Mouse (Mus musculus): ENCODE results near the gene Nsrp1. TPM values are rescaled to one million over a fixed set of nuclear protein-coding genes. Genes with fewer than 3 reads are reported as not detected.
A peak's percentile ranks its signal among the peaks of the same experiment; 100 is the strongest.
"Not testable (repeated sequence)": the region's sequence is repeated elsewhere in the genome, so short reads cannot be mapped to it uniquely, and the experiment has no call there.

The Nsrp1 gene
- 71.1 TPM in 2 replicates for polyA plus RNA-seq (2016; fragmentation: Nextera tagmentation; extraction: Ambion mirVana)

GRCm38 (mm10) chr11:77078273-77079134, at the start of gene Nsrp1:
Gene Nsrp1 (minus strand): TSS chr11:77078435.
- Histone ChIP-seq H3K9ac (peak within 1 kb of the TSS; percentile 84), H3K4me2 (replicated peaks) (peak within 1 kb of the TSS; percentile 92), H3K36me3 (peaks cover 15% of the 10 kb centered on the region), H3K27ac (peak within 1 kb of the TSS; percentile 82), H3K4me3 (peak within 1 kb of the TSS; percentile 75), H3K9me3 (replicated peaks) (no peaks in the 10 kb centered on the region), H3K27me3 (peaks cover 14% of the 10 kb centered on the region), H3K4me1 (peaks cover 8% of the 10 kb centered on the region)
- WGBS: 4% methylated on average over 48 of the region's 48 CpGs
- ATAC-seq (ENCODE audit: low FRiP score): peak; percentile 97

- no peak overlapping the region for H3K4me3 ChIP-seq
- no peak overlapping the region for H3K9ac ChIP-seq
- H3K27ac ChIP-seq: no peak overlapping the region
- WGBS: 92% methylated on average over 6 of the region's 6 CpGs
- H3K36me3 ChIP-seq: no peaks in the 10 kb centered on the region
- no peaks in the 10 kb centered on the region for H3K9me3 ChIP-seq (replicated peaks)
- no peak for ATAC-seq (ENCODE audit: low FRiP score)
- no peak overlapping the region for H3K4me2 ChIP-seq (replicated peaks)
- H3K4me1 ChIP-seq: no peaks in the 10 kb centered on the region
- no peaks in the 10 kb centered on the region for H3K27me3 ChIP-seq
Measured at GRCm38 (mm10) chr11:77111141-77111540, 32.9 kb upstream of the Nsrp1 start.

- WGBS: 78% methylated on average over 6 of the region's 6 CpGs
- Histone ChIP-seq H3K9ac (no peak overlapping the region), H3K9me3 (replicated peaks) (no peaks in the 10 kb centered on the region), H3K4me2 (replicated peaks) (no peak overlapping the region), H3K36me3 (no peaks in the 10 kb centered on the region), H3K4me1 (no peaks in the 10 kb centered on the region), H3K27ac (no peak overlapping the region), H3K4me3 (no peak overlapping the region), H3K27me3 (no peaks in the 10 kb centered on the region)
- no peak for ATAC-seq (ENCODE audit: low FRiP score)
Measured at GRCm38 (mm10) chr11:77108442-77108841, 30.2 kb upstream of the Nsrp1 start.

GRCm38 (mm10) chr11:77107872-77108271, 29.6 kb upstream of the Nsrp1 start:
- H3K9ac ChIP-seq; ATAC-seq (ENCODE audit: low FRiP score); H3K4me2 ChIP-seq (replicated peaks); H3K27me3 ChIP-seq; H3K27ac ChIP-seq; H3K9me3 ChIP-seq (replicated peaks); H3K36me3 ChIP-seq; H3K4me1 ChIP-seq; H3K4me3 ChIP-seq: not testable (repeated sequence)
- WGBS: 80% methylated on average over 12 of the region's 12 CpGs

DNA sequence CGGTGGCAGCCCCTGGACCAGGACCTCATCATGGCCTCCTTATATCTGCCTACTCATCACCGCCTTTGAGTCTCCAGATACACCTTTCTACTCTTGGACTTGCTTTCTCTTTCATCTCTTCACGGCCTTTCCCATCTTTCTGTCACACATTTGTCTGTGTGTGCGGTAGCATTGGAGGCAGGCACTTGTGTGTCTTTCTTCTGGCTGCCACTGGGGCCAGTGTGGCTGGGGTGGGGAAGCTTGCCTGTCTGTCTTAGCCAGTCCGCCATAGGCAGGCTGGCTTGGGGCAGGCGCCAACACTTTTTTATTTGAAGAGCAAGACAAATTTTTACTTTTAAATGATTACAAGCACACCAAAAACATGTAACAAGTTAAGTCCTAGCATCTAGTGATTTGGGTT, 28.7 kb upstream of the Nsrp1 start:
- 85% methylated on average over 6 of the region's 6 CpGs for whole genome bisulfite sequencing
- no peaks in the 10 kb centered on the region for H3K27me3 ChIP-seq

DNA sequence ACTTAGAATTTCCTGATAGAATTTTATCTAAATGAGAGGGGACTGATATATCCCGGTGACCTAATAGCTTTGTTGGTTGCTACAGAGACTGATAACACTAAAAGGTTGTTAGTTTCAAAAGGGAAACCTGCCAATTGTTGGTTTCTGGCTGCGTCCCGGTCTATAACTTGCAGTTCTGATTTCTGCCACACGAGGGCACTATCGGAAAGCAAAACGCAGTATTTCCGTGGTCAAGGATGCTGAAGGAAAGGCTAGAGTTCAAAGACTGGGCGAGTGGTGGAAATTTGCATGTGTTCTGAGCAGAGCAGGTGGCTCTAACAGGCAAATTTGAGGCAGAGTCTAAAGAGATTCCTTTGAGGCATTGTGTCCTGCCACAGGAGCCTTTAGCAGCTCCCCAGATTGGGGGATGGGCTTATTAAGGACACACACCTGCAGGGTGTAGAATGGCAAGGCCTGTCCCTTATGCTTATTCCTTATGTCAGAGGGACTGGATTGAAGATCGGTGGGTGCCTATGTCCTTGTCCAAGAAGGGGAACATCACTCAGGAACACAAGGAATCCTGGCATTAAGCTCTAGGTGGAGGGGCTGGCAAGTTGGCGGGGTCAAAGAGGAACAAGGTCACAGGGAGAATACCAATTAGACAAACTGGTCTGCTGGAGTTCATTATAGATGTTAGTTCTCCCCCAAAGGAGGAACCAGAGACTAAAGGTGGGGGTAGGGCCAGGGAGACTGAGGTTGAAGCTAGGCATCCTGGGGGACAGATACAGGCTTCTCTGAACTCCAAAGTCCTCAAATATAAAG, 22.1 kb upstream of the Nsrp1 start:
- ATAC-seq (ENCODE audit: low FRiP score): no peak
- 15% methylated on average over 10 of the region's 10 CpGs for WGBS
- Histone ChIP-seq H3K9ac (no peak overlapping the region), H3K27me3 (no peaks in the 10 kb centered on the region), H3K27ac (no peak overlapping the region), H3K9me3 (replicated peaks) (no peaks in the 10 kb centered on the region), H3K4me2 (replicated peaks) (no peak overlapping the region), H3K4me1 (no peaks in the 10 kb centered on the region), H3K36me3 (no peaks in the 10 kb centered on the region), H3K4me3 (no peak overlapping the region)

More for the DNA sequence above, 28.7 kb upstream of the Nsrp1 start:
- no peak overlapping the region for H3K4me3 ChIP-seq
- no peaks in the 10 kb centered on the region for H3K4me1 ChIP-seq
- H3K36me3 ChIP-seq: no peaks in the 10 kb centered on the region
- H3K9me3 ChIP-seq (replicated peaks): no peaks in the 10 kb centered on the region
- no peak for ATAC-seq (ENCODE audit: low FRiP score)
- no peak overlapping the region for H3K9ac ChIP-seq
- H3K4me2 ChIP-seq (replicated peaks): no peak overlapping the region
- H3K27ac ChIP-seq: no peak overlapping the region

- ATAC-seq (ENCODE audit: low FRiP score): no peak
- Histone ChIP-seq H3K27me3 (no peaks in the 10 kb centered on the region), H3K36me3 (no peaks in the 10 kb centered on the region), H3K4me2 (replicated peaks) (no peak overlapping the region), H3K27ac (no peak overlapping the region), H3K4me3 (no peak overlapping the region), H3K9ac (no peak overlapping the region), H3K4me1 (no peaks in the 10 kb centered on the region), H3K9me3 (replicated peaks) (no peaks in the 10 kb centered on the region)
- 85% methylated on average over 19 of the region's 19 CpGs for WGBS
Measured at GRCm38 (mm10) chr11:77098332-77098972, 20.2 kb upstream of the Nsrp1 start.

DNA sequence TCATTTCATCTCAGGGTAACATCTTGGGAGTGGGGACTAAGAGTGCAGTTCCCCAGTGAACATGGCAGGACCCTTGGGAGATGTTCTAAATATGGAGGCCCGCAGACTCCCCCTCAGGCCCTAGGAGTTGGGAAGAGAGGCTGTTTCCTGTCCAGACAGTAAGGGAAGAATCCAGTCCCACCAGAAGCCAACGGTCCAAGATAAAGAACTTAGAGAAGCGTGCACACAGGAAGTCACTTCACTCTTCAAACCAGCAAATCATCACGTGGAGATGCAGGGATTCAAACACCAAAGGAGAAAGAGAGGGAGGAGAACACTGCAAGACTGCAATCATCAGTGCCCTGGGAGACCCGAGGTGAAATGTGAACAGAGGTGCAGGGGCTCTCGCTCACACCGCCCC, 18.8 kb upstream of the Nsrp1 start:
- H3K4me1 ChIP-seq: no peaks in the 10 kb centered on the region
- WGBS: 70% methylated on average over 7 of the region's 7 CpGs
- ATAC-seq (ENCODE audit: low FRiP score): no peak
- no peak overlapping the region for H3K4me2 ChIP-seq (replicated peaks)
- no peak overlapping the region for H3K4me3 ChIP-seq
- no peak overlapping the region for H3K9ac ChIP-seq
- no peaks in the 10 kb centered on the region for H3K36me3 ChIP-seq
- no peaks in the 10 kb centered on the region for H3K9me3 ChIP-seq (replicated peaks)
- H3K27me3 ChIP-seq: no peaks in the 10 kb centered on the region
- no peak overlapping the region for H3K27ac ChIP-seq

GRCm38 (mm10) chr11:77096581-77096980, 18.3 kb upstream of the Nsrp1 start:
- H3K4me2 ChIP-seq (replicated peaks): no peak overlapping the region
- no peak for ATAC-seq (ENCODE audit: low FRiP score)

DNA sequence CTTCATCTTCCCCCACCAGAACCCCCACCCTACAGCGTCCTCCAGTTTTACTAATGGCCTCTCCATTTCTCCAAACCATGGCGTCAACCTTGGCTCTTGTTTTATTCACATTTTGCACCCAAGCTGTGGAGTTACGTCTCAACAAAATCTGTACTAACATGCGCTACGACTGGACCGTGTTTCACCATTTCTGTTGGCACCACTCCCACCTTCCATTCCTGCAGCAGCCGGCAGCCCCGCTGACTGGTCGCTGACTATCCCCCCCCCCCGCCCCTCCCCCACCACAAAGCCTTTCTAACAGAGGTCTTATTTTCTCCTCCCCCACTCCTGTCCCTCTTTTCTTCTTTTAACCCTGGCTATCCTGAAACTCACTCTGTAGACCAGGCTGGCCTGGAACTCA, 17.0 kb upstream of the Nsrp1 start:
- ATAC-seq (ENCODE audit: low FRiP score): no peak
- Histone ChIP-seq H3K4me2 (replicated peaks) (no peak overlapping the region), H3K4me3 (no peak overlapping the region), H3K27ac (no peak overlapping the region), H3K4me1 (no peaks in the 10 kb centered on the region), H3K36me3 (no peaks in the 10 kb centered on the region), H3K9ac (no peak overlapping the region), H3K9me3 (replicated peaks) (no peaks in the 10 kb centered on the region), H3K27me3 (no peaks in the 10 kb centered on the region)
- WGBS: 64% methylated on average over 9 of the region's 10 CpGs

More at GRCm38 (mm10) chr11:77096581-77096980, 18.3 kb upstream of the Nsrp1 start:
- Histone ChIP-seq H3K4me3 (no peak overlapping the region), H3K9me3 (replicated peaks) (no peaks in the 10 kb centered on the region), H3K36me3 (no peaks in the 10 kb centered on the region), H3K27ac (no peak overlapping the region), H3K27me3 (no peaks in the 10 kb centered on the region), H3K4me1 (no peaks in the 10 kb centered on the region), H3K9ac (no peak overlapping the region)
- WGBS: 72% methylated on average over 3 of the region's 3 CpGs

GRCm38 (mm10) chr11:77094136-77094535, 15.9 kb upstream of the Nsrp1 start:
- 72% methylated on average over 8 of the region's 8 CpGs for WGBS
- no peaks in the 10 kb centered on the region for H3K27me3 ChIP-seq
- no peak overlapping the region for H3K4me3 ChIP-seq
- ATAC-seq (ENCODE audit: low FRiP score): no peak
- no peak overlapping the region; the same call in 1 of the 2 replicates for H3K9ac ChIP-seq
- no peak overlapping the region for H3K27ac ChIP-seq
- H3K9me3 ChIP-seq (replicated peaks): no peaks in the 10 kb centered on the region
- no peak overlapping the region for H3K4me2 ChIP-seq (replicated peaks)
- H3K4me1 ChIP-seq: no peaks in the 10 kb centered on the region
- no peaks in the 10 kb centered on the region for H3K36me3 ChIP-seq

GRCm38 (mm10) chr11:77093208-77093607, 15.0 kb upstream of the Nsrp1 start:
- Histone ChIP-seq H3K9me3 (replicated peaks) (no peaks in the 10 kb centered on the region), H3K4me3 (peak overlapping the region; percentile 20), H3K36me3 (no peaks in the 10 kb centered on the region), H3K9ac (no peak overlapping the region), H3K27me3 (no peaks in the 10 kb centered on the region), H3K4me1 (no peaks in the 10 kb centered on the region), H3K27ac (no peak overlapping the region), H3K4me2 (replicated peaks) (peak overlapping the region; percentile 44)
- no peak for ATAC-seq (ENCODE audit: low FRiP score)
- WGBS: 2% methylated on average over 10 of the region's 11 CpGs
